Mouse (Mus musculus) spleen, adult 2 months (tissue): Measurements from ENCODE around the gene Cacna1h. TPM values are rescaled to one million over a fixed set of nuclear protein-coding genes. Genes with fewer than 3 reads are reported as not detected.

ENCODE experiments used
- DNase-seq, 2 experiments: peaks; one replicate each; pipeline versions ENCODE4 v3.0.0 to v3.0.0-alpha.2; 2012 to 2021; ENCODE audit warnings: low spot score in 2 of 2, low read depth in 1 of 2
- H3K27ac ChIP-seq: fragments of 200-500 bp; 2 replicates; pipeline ENCODE4 v1.5.1; 2012; ENCODE audit warnings: low read length, inconsistent platforms; ENCODE audit not compliant: insufficient read depth
- H3K27me3 ChIP-seq: fragments of 200-500 bp; 2 replicates; pipeline ENCODE4 v1.6.1; 2012; ENCODE audit warnings: mild to moderate bottlenecking, moderate library complexity, low read length, inconsistent platforms; ENCODE audit not compliant: control insufficient read depth, insufficient read depth
- H3K36me3 ChIP-seq: fragments of 200-500 bp; 2 replicates; pipeline ENCODE4 v1.6.1; 2012; ENCODE audit warnings: mild to moderate bottlenecking, low read length, inconsistent platforms; ENCODE audit not compliant: control insufficient read depth, insufficient read depth
- H3K4me1 ChIP-seq: fragments of 200-500 bp; 2 replicates; pipeline ENCODE4 v1.6.1; 2011; ENCODE audit warnings: inconsistent platforms; ENCODE audit not compliant: control insufficient read depth, insufficient read depth, insufficient read length
- H3K4me3 ChIP-seq: fragments of 200-500 bp; 2 replicates; pipeline ENCODE4 v1.5.1; 2011; ENCODE audit warnings: mild to moderate bottlenecking, inconsistent platforms; ENCODE audit not compliant: insufficient read depth, insufficient read length; ENCODE audit errors: extremely low read depth
- CTCF ChIP-seq: fragments of 200-500 bp; IDR thresholded peaks from 2 replicates; pipeline ENCODE4 v1.5.1; 2011; ENCODE audit warnings: mild to moderate bottlenecking, inconsistent platforms; ENCODE audit not compliant: insufficient read depth, insufficient read length, insufficient replicate concordance; ENCODE audit errors: extremely low read depth
- POLR2A ChIP-seq: fragments of 200-500 bp; IDR thresholded peaks from 2 replicates; pipeline ENCODE4 v1.6.1; 2011; ENCODE audit warnings: low read depth, low read length, inconsistent platforms
- WGBS: fragments of 180-500 bp; shearing (Covaris S2); methylation state at CpG from one replicate; pipeline ENCODE4 v1.1.7; 2018; 5-methylcytosine and 5-hydroxymethylcytosine counted together
- polyA plus RNA-seq: library from polyadenylated mRNA; depleted of rRNA; stranded (reverse); fragments of >200 nt; gene quantifications from 2 replicates; pipeline ENCODE4 v1.2.3, GENCODE M21; 2012

Gene Cacna1h
- polyA plus RNA-seq, 1 experiment = 11.6 TPM

GRCm38 (mm10) chr17:25402224-25402623 is 31.4 kb downstream of the Cacna1h start:
- Histone ChIP-seq H3K4me1 (no peaks in the 10 kb centered on the region), H3K27me3 (no peaks in the 10 kb centered on the region), H3K27ac (no peak overlapping the region), H3K4me3 (no peak overlapping the region), H3K36me3 (no peaks in the 10 kb centered on the region)
- 79% methylated on average over 13 of the region's 13 CpGs for WGBS
- DNase-seq = no peak
- no peak for TF ChIP-seq CTCF

- TF ChIP-seq CTCF (no peak), POLR2A (no peak)
- no peak for DNase-seq
- WGBS = 57% methylated on average over 4 of the region's 4 CpGs
- no peaks in the 10 kb centered on the region for H3K27me3 ChIP-seq
- H3K4me1 ChIP-seq = no peaks in the 10 kb centered on the region
- H3K36me3 ChIP-seq = no peaks in the 10 kb centered on the region
- no peak overlapping the region for H3K4me3 ChIP-seq
- H3K27ac ChIP-seq = no peak overlapping the region
These were observed 32.1 kb downstream of the Cacna1h start for GRCm38 (mm10) chr17:25401491-25401890.

- H3K4me3 ChIP-seq = no peak overlapping the region
- no peaks in the 10 kb centered on the region for H3K27me3 ChIP-seq
- no peak for DNase-seq
- no peaks in the 10 kb centered on the region for H3K4me1 ChIP-seq
- no peak for TF ChIP-seq POLR2A
- no peak for TF ChIP-seq CTCF
- WGBS = 9% methylated on average over 7 of the region's 7 CpGs
- no peaks in the 10 kb centered on the region for H3K36me3 ChIP-seq
- no peak overlapping the region for H3K27ac ChIP-seq
These were observed 33.1 kb downstream of the Cacna1h start for GRCm38 (mm10) chr17:25400443-25400842.

- 69% methylated on average over 13 of the region's 13 CpGs for WGBS
- Histone ChIP-seq H3K27me3 (no peaks in the 10 kb centered on the region), H3K4me3 (no peak overlapping the region), H3K36me3 (no peaks in the 10 kb centered on the region), H3K4me1 (no peaks in the 10 kb centered on the region), H3K27ac (no peak overlapping the region)
- no peak for DNase-seq
- TF ChIP-seq CTCF (no peak), POLR2A (no peak)
These were observed 35.1 kb downstream of the Cacna1h start for GRCm38 (mm10) chr17:25398520-25398838.

GRCm38 (mm10) chr17:25397804-25398519 is 35.6 kb downstream of the Cacna1h start:
- no peaks in the 10 kb centered on the region for H3K4me1 ChIP-seq
- TF ChIP-seq CTCF = peak; percentile 88; the same call in 1 of the 2 replicates
- no peak for TF ChIP-seq POLR2A
- no peak overlapping the region for H3K4me3 ChIP-seq
- DNase-seq = peak; percentile 23 to 56
- no peaks in the 10 kb centered on the region for H3K36me3 ChIP-seq
- 39% methylated on average over 14 of the region's 14 CpGs for whole genome bisulfite sequencing
- H3K27ac ChIP-seq = no peak overlapping the region
- no peaks in the 10 kb centered on the region for H3K27me3 ChIP-seq

- H3K27me3 ChIP-seq = no peaks in the 10 kb centered on the region
- H3K4me3 ChIP-seq = no peak overlapping the region
- no peaks in the 10 kb centered on the region for H3K4me1 ChIP-seq
- no peak overlapping the region for H3K27ac ChIP-seq
- no peak for DNase-seq
- WGBS = 81% methylated on average over 4 of the region's 4 CpGs
- TF ChIP-seq CTCF (no peak), POLR2A (no peak)
- no peaks in the 10 kb centered on the region for H3K36me3 ChIP-seq
These were observed 39.1 kb downstream of the Cacna1h start for GRCm38 (mm10) chr17:25394526-25394925.

GRCm38 (mm10) chr17:25374011-25374410 is 59.6 kb downstream of the Cacna1h start:
- H3K36me3 ChIP-seq = no peaks in the 10 kb centered on the region
- no peak for DNase-seq
- no peaks in the 10 kb centered on the region for H3K27me3 ChIP-seq
- H3K27ac ChIP-seq = no peak overlapping the region
- H3K4me1 ChIP-seq = no peaks in the 10 kb centered on the region
- TF ChIP-seq CTCF = no peak
- no peak for TF ChIP-seq POLR2A
- WGBS = 51% methylated on average over 9 of the region's 9 CpGs
- no peak overlapping the region for H3K4me3 ChIP-seq
